Mouse (Mus musculus) lung, adult 2 months (tissue): ENCODE data around the gene Tns4.

Experiments
- CTCF ChIP-seq: fragments of 200-500 bp; IDR thresholded peaks from 2 replicates; pipeline ENCODE4 v1.5.1; 2011; ENCODE audit warnings: mild to moderate bottlenecking, low read length, control low read depth; ENCODE audit not compliant: insufficient read depth
- POLR2A ChIP-seq: fragments of 200-500 bp; IDR thresholded peaks from 2 replicates; pipeline ENCODE4 v1.6.1; 2011; ENCODE audit warnings: low read depth, mild to moderate bottlenecking, control low read depth, low read length, borderline replicate concordance; ENCODE audit errors: extremely low read depth

GRCm38 (mm10) chr11:99082098-99082497 is 7.0 kb downstream of the Tns4 start:
- TF ChIP-seq CTCF, result no peak
- no peak for TF ChIP-seq POLR2A
